Mouse (Mus musculus) B cell, adult 67 days (primary cell): ENCODE measurements around the gene Gm28360. TPM values are rescaled to one million over a fixed set of nuclear protein-coding genes. Genes with fewer than 3 reads are reported as not detected.

ENCODE experiments used
- total RNA-seq, 2 experiments: library from RNA; stranded (reverse); gene quantifications; 4 replicates each; pipeline ENCODE4 v1.2.4; 2023

Gene Gm28360
- not detected for total RNA-seq

DNA sequence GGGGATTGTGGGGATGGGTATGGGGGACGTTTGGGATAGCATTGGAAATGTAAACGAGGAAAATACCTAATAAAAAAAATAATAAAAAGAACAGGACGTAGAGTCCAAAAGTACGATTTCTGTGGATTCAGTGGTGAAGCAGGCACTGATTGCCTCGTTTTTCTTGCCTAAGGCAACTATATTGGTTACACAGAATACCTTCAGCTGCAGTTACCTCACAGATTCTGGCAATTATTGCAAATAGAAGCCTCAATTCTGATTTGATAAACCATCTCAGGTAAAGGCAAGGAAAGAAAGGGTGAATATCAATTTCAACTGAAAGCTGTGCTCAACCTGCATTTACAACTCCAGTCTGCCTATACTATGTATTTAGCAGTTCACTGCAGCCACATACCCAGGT lies at the start of gene Gm28360:
Gm28360 (plus strand) TSS at position 301 of the 400 bp plus-strand sequence.

DNA sequence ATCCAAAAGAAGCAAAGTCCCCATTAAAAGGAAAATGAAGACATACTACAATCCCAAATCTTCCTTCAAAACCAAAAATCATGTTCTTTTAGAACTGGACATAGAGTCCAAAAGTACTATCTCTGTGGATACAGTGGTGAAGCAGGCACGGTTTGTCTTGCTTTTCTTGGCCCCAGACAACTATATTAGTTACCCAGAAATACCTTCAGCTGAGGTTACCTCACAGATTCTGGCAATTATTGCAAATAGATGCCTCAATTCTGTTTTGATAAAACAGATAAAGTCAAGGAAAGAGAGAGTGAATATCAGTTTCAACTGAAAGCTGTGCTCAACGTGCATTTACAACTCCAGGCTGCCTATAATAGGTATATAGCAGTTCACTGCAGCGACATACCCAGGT lies 49.0 kb upstream of the Gm28360 start, which contains the start of gene B020011L13Rik:
B020011L13Rik (plus strand) TSS at position 301 of the 400 bp plus-strand sequence.

Other genes with a start within 250 kb of the Gm28360 start
- not detected for gene Gm28363, start 132.9 kb upstream of the Gm28360 start, total RNA-seq
- gene B020011L13Rik, start 48.9 kb upstream of the Gm28360 start, total RNA-seq = not detected
- gene Gm28168, start 97.9 kb downstream of the Gm28360 start, total RNA-seq = not detected
- gene Gm7145, start 135.9 kb downstream of the Gm28360 start, total RNA-seq = not detected